Mouse (Mus musculus): ENCODE measurements around the gene Tmem86b. TPM values are rescaled to one million over a fixed set of nuclear protein-coding genes. Genes with fewer than 3 reads are reported as not detected.

The Tmem86b gene
- polyA plus RNA-seq, 1 experiment from 2014 or later, result 1.4 TPM

GRCm38 (mm10) chr7:4663742-4664141 is 32.5 kb upstream of the Tmem86b start:
- no peak for ATAC-seq (ENCODE audit: insufficient number of reproducible peaks, insufficient read depth, low FRiP score, low read depth)
- H3K27me3 ChIP-seq (ENCODE audit: control insufficient read depth, insufficient read depth, low read length), result no peaks in the 10 kb centered on the region
- H3K27ac ChIP-seq (ENCODE audit: low read length), result no peak overlapping the region
- H3K4me2 ChIP-seq (replicated peaks; ENCODE audit: low read depth, low read length), result no peak overlapping the region
- no peak overlapping the region for H3K9ac ChIP-seq (replicated peaks; ENCODE audit: low read depth, low read length)
- no peak overlapping the region for H3K4me3 ChIP-seq (ENCODE audit: low read depth, low read length)
- peaks cover 6% of the 10 kb centered on the region; the same call in 1 of the 2 replicates for H3K4me1 ChIP-seq (ENCODE audit: control insufficient read depth, insufficient read depth, low read length)
- WGBS, result 92% methylated on average over 2 of the region's 2 CpGs
- peaks cover 18% of the 10 kb centered on the region for H3K36me3 ChIP-seq (ENCODE audit: control insufficient read depth, insufficient read depth, low read length)
- H3K9me3 ChIP-seq (ENCODE audit: control insufficient read depth, low read depth, low read length), result no peaks in the 10 kb centered on the region

GRCm38 (mm10) chr7:4663179-4663578 is 32.0 kb upstream of the Tmem86b start:
- WGBS, result 72% methylated on average over 8 of the region's 8 CpGs
- H3K36me3 ChIP-seq (ENCODE audit: control insufficient read depth, insufficient read depth, low read length), result peaks cover 18% of the 10 kb centered on the region
- no peaks in the 10 kb centered on the region for H3K27me3 ChIP-seq (ENCODE audit: control insufficient read depth, insufficient read depth, low read length)
- no peak overlapping the region for H3K27ac ChIP-seq (ENCODE audit: low read length)
- ATAC-seq (ENCODE audit: insufficient number of reproducible peaks, insufficient read depth, low FRiP score, low read depth), result no peak
- no peak overlapping the region for H3K4me2 ChIP-seq (replicated peaks; ENCODE audit: low read depth, low read length)
- H3K9me3 ChIP-seq (ENCODE audit: control insufficient read depth, low read depth, low read length), result no peaks in the 10 kb centered on the region
- H3K4me1 ChIP-seq (ENCODE audit: control insufficient read depth, insufficient read depth, low read length), result peaks cover 6% of the 10 kb centered on the region; the same call in 1 of the 2 replicates
- H3K4me3 ChIP-seq (ENCODE audit: low read depth, low read length), result no peak overlapping the region
- H3K9ac ChIP-seq (replicated peaks; ENCODE audit: low read depth, low read length), result no peak overlapping the region

GRCm38 (mm10) chr7:4659911-4660443 is 28.8 kb upstream of the Tmem86b start:
- H3K27ac ChIP-seq (ENCODE audit: low read length), result peak overlapping the region; percentile 96

GRCm38 (mm10) chr7:4658912-4659551 is 27.8 kb upstream of the Tmem86b start, which contains the start of gene Ppp6r1:
Gene Ppp6r1 (minus strand): TSS chr7:4659019.
- peak within 1 kb of the TSS; percentile 85 for H3K4me3 ChIP-seq (ENCODE audit: low read depth, low read length)
- H3K9me3 ChIP-seq (ENCODE audit: control insufficient read depth, low read depth, low read length), result no peaks in the 10 kb centered on the region
- H3K27ac ChIP-seq (ENCODE audit: low read length), result peak within 1 kb of the TSS; percentile 96
- peak; percentile 97 for ATAC-seq (ENCODE audit: insufficient number of reproducible peaks, insufficient read depth, low FRiP score, low read depth)
- H3K4me1 ChIP-seq (ENCODE audit: control insufficient read depth, insufficient read depth, low read length), result peaks cover 28% of the 10 kb centered on the region
- under 1% methylated on average over 54 of the region's 54 CpGs for WGBS
- peaks cover 4% of the 10 kb centered on the region; the same call in 1 of the 2 replicates for H3K36me3 ChIP-seq (ENCODE audit: control insufficient read depth, insufficient read depth, low read length)
- peak within 1 kb of the TSS; percentile 83 for H3K4me2 ChIP-seq (replicated peaks; ENCODE audit: low read depth, low read length)
- H3K27me3 ChIP-seq (ENCODE audit: control insufficient read depth, insufficient read depth, low read length), result no peaks in the 10 kb centered on the region
- peak within 1 kb of the TSS; percentile 88 for H3K9ac ChIP-seq (replicated peaks; ENCODE audit: low read depth, low read length)

More at GRCm38 (mm10) chr7:4659911-4660443, 28.8 kb upstream of the Tmem86b start:
- WGBS, result 46% methylated on average over 3 of the region's 3 CpGs
- H3K4me3 ChIP-seq (ENCODE audit: low read depth, low read length), result peak overlapping the region; percentile 85
- H3K9me3 ChIP-seq (ENCODE audit: control insufficient read depth, low read depth, low read length), result no peaks in the 10 kb centered on the region
- peak overlapping the region; percentile 88 for H3K9ac ChIP-seq (replicated peaks; ENCODE audit: low read depth, low read length)
- H3K27me3 ChIP-seq (ENCODE audit: control insufficient read depth, insufficient read depth, low read length), result no peaks in the 10 kb centered on the region
- peak overlapping the region; percentile 83 for H3K4me2 ChIP-seq (replicated peaks; ENCODE audit: low read depth, low read length)
- H3K36me3 ChIP-seq (ENCODE audit: control insufficient read depth, insufficient read depth, low read length), result peaks cover 9% of the 10 kb centered on the region
- H3K4me1 ChIP-seq (ENCODE audit: control insufficient read depth, insufficient read depth, low read length), result peaks cover 28% of the 10 kb centered on the region
- ATAC-seq (ENCODE audit: insufficient number of reproducible peaks, insufficient read depth, low FRiP score, low read depth), result no peak

GRCm38 (mm10) chr7:4658128-4658907 is 27.1 kb upstream of the Tmem86b start:
- Histone ChIP-seq H3K4me1 (ENCODE audit: control insufficient read depth, insufficient read depth, low read length) (peaks cover 28% of the 10 kb centered on the region), H3K27me3 (ENCODE audit: control insufficient read depth, insufficient read depth, low read length) (no peaks in the 10 kb centered on the region), H3K4me2 (replicated peaks; ENCODE audit: low read depth, low read length) (peak overlapping the region; percentile 69), H3K36me3 (ENCODE audit: control insufficient read depth, insufficient read depth, low read length) (peaks cover 4% of the 10 kb centered on the region; the same call in 1 of the 2 replicates), H3K9ac (replicated peaks; ENCODE audit: low read depth, low read length) (peak overlapping the region; percentile 88), H3K9me3 (ENCODE audit: control insufficient read depth, low read depth, low read length) (no peaks in the 10 kb centered on the region), H3K27ac (ENCODE audit: low read length) (peak overlapping the region; percentile 96), H3K4me3 (ENCODE audit: low read depth, low read length) (peak overlapping the region; percentile 85)
- under 1% methylated on average over 74 of the region's 78 CpGs for WGBS
- peak; percentile 51 for ATAC-seq (ENCODE audit: insufficient number of reproducible peaks, insufficient read depth, low FRiP score, low read depth)

- no peaks in the 10 kb centered on the region for H3K9me3 ChIP-seq (ENCODE audit: control insufficient read depth, low read depth, low read length)
- H3K9ac ChIP-seq (replicated peaks; ENCODE audit: low read depth, low read length), result peak overlapping the region; percentile 88
- H3K27ac ChIP-seq (ENCODE audit: low read length), result no peak overlapping the region; the same call in 1 of the 2 replicates
- H3K4me2 ChIP-seq (replicated peaks; ENCODE audit: low read depth, low read length), result peak overlapping the region; percentile 69
- H3K4me3 ChIP-seq (ENCODE audit: low read depth, low read length), result peak overlapping the region; percentile 85
- ATAC-seq (ENCODE audit: insufficient number of reproducible peaks, insufficient read depth, low FRiP score, low read depth), result no peak
- peaks cover 28% of the 10 kb centered on the region for H3K4me1 ChIP-seq (ENCODE audit: control insufficient read depth, insufficient read depth, low read length)
- no peaks in the 10 kb centered on the region for H3K27me3 ChIP-seq (ENCODE audit: control insufficient read depth, insufficient read depth, low read length)
- H3K36me3 ChIP-seq (ENCODE audit: control insufficient read depth, insufficient read depth, low read length), result peaks cover 3% of the 10 kb centered on the region; the same call in 1 of the 2 replicates
- 36% methylated on average over 9 of the region's 9 CpGs for WGBS
Measured at GRCm38 (mm10) chr7:4657521-4658127, 26.4 kb upstream of the Tmem86b start.

- ATAC-seq (ENCODE audit: insufficient number of reproducible peaks, insufficient read depth, low FRiP score, low read depth), result no peak
- H3K4me1 ChIP-seq (ENCODE audit: control insufficient read depth, insufficient read depth, low read length), result peaks cover 28% of the 10 kb centered on the region
Measured at GRCm38 (mm10) chr7:4656818-4657217, 25.6 kb upstream of the Tmem86b start.

GRCm38 (mm10) chr7:4655916-4656315 is 24.7 kb upstream of the Tmem86b start:
- WGBS, result 86% methylated on average over 1 of the region's 1 CpGs
- Histone ChIP-seq H3K27ac (ENCODE audit: low read length) (no peak overlapping the region), H3K36me3 (ENCODE audit: control insufficient read depth, insufficient read depth, low read length) (peaks cover 4% of the 10 kb centered on the region; the same call in 1 of the 2 replicates), H3K9me3 (ENCODE audit: control insufficient read depth, low read depth, low read length) (no peaks in the 10 kb centered on the region), H3K4me2 (replicated peaks; ENCODE audit: low read depth, low read length) (no peak overlapping the region; the same call in 1 of the 2 replicates), H3K27me3 (ENCODE audit: control insufficient read depth, insufficient read depth, low read length) (no peaks in the 10 kb centered on the region), H3K9ac (replicated peaks; ENCODE audit: low read depth, low read length) (no peak overlapping the region), H3K4me1 (ENCODE audit: control insufficient read depth, insufficient read depth, low read length) (peaks cover 28% of the 10 kb centered on the region), H3K4me3 (ENCODE audit: low read depth, low read length) (no peak overlapping the region)
- ATAC-seq (ENCODE audit: insufficient number of reproducible peaks, insufficient read depth, low FRiP score, low read depth), result no peak

More at GRCm38 (mm10) chr7:4656818-4657217, 25.6 kb upstream of the Tmem86b start:
- Histone ChIP-seq H3K9ac (replicated peaks; ENCODE audit: low read depth, low read length) (no peak overlapping the region), H3K27me3 (ENCODE audit: control insufficient read depth, insufficient read depth, low read length) (no peaks in the 10 kb centered on the region), H3K4me3 (ENCODE audit: low read depth, low read length) (peak overlapping the region; percentile 85), H3K27ac (ENCODE audit: low read length) (no peak overlapping the region), H3K36me3 (ENCODE audit: control insufficient read depth, insufficient read depth, low read length) (no peaks in the 10 kb centered on the region; the same call in 1 of the 2 replicates), H3K9me3 (ENCODE audit: control insufficient read depth, low read depth, low read length) (no peaks in the 10 kb centered on the region), H3K4me2 (replicated peaks; ENCODE audit: low read depth, low read length) (peak overlapping the region; percentile 69)
- 41% methylated on average over 1 of the region's 1 CpGs for WGBS
